Mouse (Mus musculus): ENCODE data around the gene Slc44a5. TPM values are rescaled to one million over a fixed set of nuclear protein-coding genes. Genes with fewer than 3 reads are reported as not detected.

The Slc44a5 gene
- polyA plus RNA-seq, 1 experiment from 2014 or later, result 0.18 TPM

DNA sequence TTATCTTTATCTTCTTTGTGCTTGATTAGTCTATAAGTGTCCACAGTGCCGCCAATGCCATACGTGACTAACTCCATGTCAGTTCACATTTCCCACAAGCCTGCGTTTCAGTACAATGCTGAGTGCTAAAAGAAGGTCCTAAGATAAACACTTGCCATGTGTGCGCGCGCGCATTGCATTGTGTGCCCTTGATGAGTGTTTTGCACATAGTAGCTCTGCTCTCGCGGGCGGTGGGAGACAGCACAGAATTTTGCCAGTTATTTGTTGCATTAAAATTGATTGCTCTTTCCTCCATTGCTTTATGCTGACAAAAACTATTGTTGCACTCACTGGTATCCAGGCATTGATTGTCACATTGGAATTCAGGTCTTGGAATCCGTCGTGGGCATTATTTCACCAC lies 108.5 kb downstream of the Slc44a5 start:
- H3K9ac ChIP-seq (ENCODE audit: low read depth, low read length), result no peak overlapping the region
- no peaks in the 10 kb centered on the region for H3K36me3 ChIP-seq (ENCODE audit: control insufficient read depth, insufficient read depth)
- no peaks in the 10 kb centered on the region for H3K9me3 ChIP-seq (replicated peaks; ENCODE audit: control insufficient read depth, low read length)
- H3K4me1 ChIP-seq (ENCODE audit: control insufficient read depth, low read depth, low read length), result 0 out of 2 replicates have a peak, but pooled peaks cover 2% of the 10 kb centered on the region
- WGBS (ENCODE audit: insufficient replicate concordance), result 78% methylated on average over 12 of the region's 12 CpGs
- H3K4me3 ChIP-seq (ENCODE audit: low read depth, low read length), result no peak overlapping the region
- ATAC-seq (ENCODE audit: low read depth), result no peak
- no peak overlapping the region for H3K4me2 ChIP-seq (ENCODE audit: low read depth, low read length)
- H3K27me3 ChIP-seq (ENCODE audit: control insufficient read depth, insufficient read depth, low read depth, low read length), result no peaks in the 10 kb centered on the region; the same call in 1 of the 2 replicates
- H3K27ac ChIP-seq (ENCODE audit: low read length), result no peak overlapping the region

DNA sequence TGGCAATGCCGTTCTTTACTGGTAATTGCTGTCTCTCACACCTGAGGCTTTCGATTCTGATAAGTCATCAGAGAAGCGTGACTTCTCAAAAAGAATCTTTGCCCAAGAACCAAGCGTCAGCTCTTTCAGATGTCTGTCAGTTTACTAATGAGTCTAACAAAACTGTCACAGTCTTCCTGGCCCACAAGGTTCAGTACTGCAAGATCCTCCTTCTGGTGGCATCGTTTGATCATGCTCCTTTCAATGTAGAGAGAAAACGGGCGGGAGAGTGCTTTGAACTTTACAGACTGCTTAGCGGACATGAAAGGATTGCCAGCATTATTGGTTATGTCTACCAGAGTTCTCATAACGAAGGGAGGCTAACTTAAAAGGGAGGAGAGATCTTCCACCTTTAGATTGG lies 109.0 kb downstream of the Slc44a5 start:
- 55% methylated on average over 9 of the region's 9 CpGs for WGBS (ENCODE audit: insufficient replicate concordance)
- Histone ChIP-seq H3K4me2 (ENCODE audit: low read depth, low read length) (no peak overlapping the region), H3K27me3 (ENCODE audit: control insufficient read depth, insufficient read depth, low read depth, low read length) (no peaks in the 10 kb centered on the region; the same call in 1 of the 2 replicates), H3K9me3 (replicated peaks; ENCODE audit: control insufficient read depth, low read length) (no peaks in the 10 kb centered on the region), H3K4me3 (ENCODE audit: low read depth, low read length) (no peak overlapping the region), H3K27ac (ENCODE audit: low read length) (no peak overlapping the region), H3K9ac (ENCODE audit: low read depth, low read length) (no peak overlapping the region), H3K36me3 (ENCODE audit: control insufficient read depth, insufficient read depth) (no peaks in the 10 kb centered on the region), H3K4me1 (ENCODE audit: control insufficient read depth, low read depth, low read length) (0 out of 2 replicates have a peak, but pooled peaks cover 2% of the 10 kb centered on the region)
- ATAC-seq (ENCODE audit: low read depth), result no peak

DNA sequence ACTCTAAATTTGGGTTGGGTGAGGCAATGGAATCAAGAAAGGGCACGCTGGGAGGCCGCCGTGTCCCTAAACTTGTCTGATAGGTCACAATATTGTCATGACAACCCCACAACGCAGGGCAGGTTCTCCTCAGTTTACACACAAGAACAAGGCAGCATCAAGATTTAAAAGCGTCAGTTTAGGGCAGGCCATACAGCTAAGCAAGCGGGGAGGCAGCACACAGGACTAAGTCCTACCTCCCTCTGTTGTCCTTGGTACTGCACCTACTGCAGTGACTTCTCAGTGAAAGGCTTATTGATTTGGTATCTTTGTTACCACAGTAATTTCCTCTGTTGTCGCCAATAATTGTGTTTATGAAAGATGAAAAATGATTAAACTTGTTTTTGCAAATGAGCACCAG lies 109.7 kb downstream of the Slc44a5 start:
- ATAC-seq (ENCODE audit: low read depth), result no peak
- no peak overlapping the region for H3K4me2 ChIP-seq (ENCODE audit: low read depth, low read length)
- 54% methylated on average over 7 of the region's 7 CpGs for WGBS (ENCODE audit: insufficient replicate concordance)
- no peak overlapping the region for H3K9ac ChIP-seq (ENCODE audit: low read depth, low read length)
- no peaks in the 10 kb centered on the region; the same call in 1 of the 2 replicates for H3K27me3 ChIP-seq (ENCODE audit: control insufficient read depth, insufficient read depth, low read depth, low read length)
- H3K4me1 ChIP-seq (ENCODE audit: control insufficient read depth, low read depth, low read length), result 0 out of 2 replicates have a peak, but pooled peaks cover 2% of the 10 kb centered on the region
- no peak overlapping the region for H3K27ac ChIP-seq (ENCODE audit: low read length)
- no peaks in the 10 kb centered on the region for H3K9me3 ChIP-seq (replicated peaks; ENCODE audit: control insufficient read depth, low read length)
- no peak overlapping the region for H3K4me3 ChIP-seq (ENCODE audit: low read depth, low read length)
- no peaks in the 10 kb centered on the region for H3K36me3 ChIP-seq (ENCODE audit: control insufficient read depth, insufficient read depth)

DNA sequence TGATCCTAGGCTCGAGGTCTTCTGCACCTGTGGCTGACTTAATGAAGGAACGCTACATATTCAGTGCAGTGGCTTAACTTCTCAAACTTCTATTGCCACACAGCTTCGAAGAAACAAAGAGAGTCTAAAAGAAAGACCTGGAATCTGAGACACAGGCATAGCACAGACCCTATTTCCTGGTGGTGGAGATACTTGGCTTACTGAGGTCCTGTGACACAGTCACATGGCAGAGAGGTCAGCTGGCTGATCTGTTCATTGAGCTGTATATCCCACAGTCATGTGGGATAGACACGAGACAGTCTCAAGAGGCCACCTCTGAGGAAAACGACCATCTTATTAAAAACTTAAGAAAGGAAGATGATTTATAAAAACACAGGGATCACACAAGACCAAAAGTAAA lies 116.8 kb downstream of the Slc44a5 start:
- H3K27ac ChIP-seq (ENCODE audit: low read length), result no peak overlapping the region
- WGBS (ENCODE audit: insufficient replicate concordance), result 71% methylated on average over 5 of the region's 5 CpGs
- no peak overlapping the region for H3K9ac ChIP-seq (ENCODE audit: low read depth, low read length)
- no peak overlapping the region for H3K4me3 ChIP-seq (ENCODE audit: low read depth, low read length)
- no peaks in the 10 kb centered on the region for H3K27me3 ChIP-seq (ENCODE audit: control insufficient read depth, insufficient read depth, low read depth, low read length)
- peaks cover 32% of the 10 kb centered on the region for H3K4me1 ChIP-seq (ENCODE audit: control insufficient read depth, low read depth, low read length)
- no peak for ATAC-seq (ENCODE audit: low read depth)
- no peak overlapping the region for H3K4me2 ChIP-seq (ENCODE audit: low read depth, low read length)
- H3K9me3 ChIP-seq (replicated peaks; ENCODE audit: control insufficient read depth, low read length), result no peaks in the 10 kb centered on the region
- no peaks in the 10 kb centered on the region for H3K36me3 ChIP-seq (ENCODE audit: control insufficient read depth, insufficient read depth)

DNA sequence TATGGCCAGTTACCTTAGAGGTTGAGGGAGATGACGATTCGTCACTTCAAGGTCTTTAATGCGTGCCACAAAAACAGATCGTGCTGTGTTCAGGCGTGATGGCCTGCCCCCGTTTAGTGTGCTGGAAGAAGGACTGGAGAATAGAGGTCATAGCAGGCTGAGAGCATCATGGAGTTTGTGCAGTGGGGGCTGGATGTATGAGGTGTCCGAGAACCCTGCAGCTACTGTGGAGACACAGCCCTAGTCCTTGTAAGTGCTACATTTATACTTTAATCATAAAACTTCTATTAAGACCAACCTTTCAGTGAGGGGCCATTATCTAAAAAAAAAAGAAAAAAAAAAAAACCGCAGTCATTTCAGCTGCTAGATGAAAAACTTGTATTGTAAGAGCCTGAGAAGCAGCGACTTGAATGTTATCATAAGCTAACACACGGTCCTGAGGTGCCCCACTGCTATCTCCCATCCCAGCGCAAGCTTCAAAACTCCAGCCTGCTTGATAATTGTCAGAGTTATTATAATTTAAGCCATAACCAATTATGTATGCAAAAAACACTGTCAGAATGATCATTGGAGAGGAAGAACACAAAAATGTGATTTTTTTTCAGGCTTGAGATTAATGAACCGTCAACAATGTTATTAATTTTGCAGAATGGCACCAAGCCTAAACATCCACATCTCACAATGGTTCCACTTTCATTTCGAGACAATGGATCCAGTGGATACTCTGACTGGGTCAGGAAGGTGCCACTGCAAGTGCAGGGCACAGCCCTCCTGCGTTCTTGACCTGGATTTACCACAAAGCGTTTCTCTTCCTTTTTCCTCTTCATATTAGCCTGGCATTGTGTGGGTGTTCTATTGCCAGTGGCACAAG lies 118.5 kb downstream of the Slc44a5 start:
- no peaks in the 10 kb centered on the region for H3K36me3 ChIP-seq (ENCODE audit: control insufficient read depth, insufficient read depth)
- ATAC-seq (ENCODE audit: low read depth), result peak; percentile 93
- H3K9me3 ChIP-seq (replicated peaks; ENCODE audit: control insufficient read depth, low read length), result no peaks in the 10 kb centered on the region
- H3K4me1 ChIP-seq (ENCODE audit: control insufficient read depth, low read depth, low read length), result peaks cover 32% of the 10 kb centered on the region
- WGBS (ENCODE audit: insufficient replicate concordance), result 30% methylated on average over 15 of the region's 15 CpGs
- H3K27me3 ChIP-seq (ENCODE audit: control insufficient read depth, insufficient read depth, low read depth, low read length), result no peaks in the 10 kb centered on the region
- peak overlapping the region; percentile 42 for H3K4me3 ChIP-seq (ENCODE audit: low read depth, low read length)
- peak overlapping the region; percentile 50 for H3K9ac ChIP-seq (ENCODE audit: low read depth, low read length)
- H3K4me2 ChIP-seq (ENCODE audit: low read depth, low read length), result peak overlapping the region; percentile 81
- peak overlapping the region; percentile 85 for H3K27ac ChIP-seq (ENCODE audit: low read length)

DNA sequence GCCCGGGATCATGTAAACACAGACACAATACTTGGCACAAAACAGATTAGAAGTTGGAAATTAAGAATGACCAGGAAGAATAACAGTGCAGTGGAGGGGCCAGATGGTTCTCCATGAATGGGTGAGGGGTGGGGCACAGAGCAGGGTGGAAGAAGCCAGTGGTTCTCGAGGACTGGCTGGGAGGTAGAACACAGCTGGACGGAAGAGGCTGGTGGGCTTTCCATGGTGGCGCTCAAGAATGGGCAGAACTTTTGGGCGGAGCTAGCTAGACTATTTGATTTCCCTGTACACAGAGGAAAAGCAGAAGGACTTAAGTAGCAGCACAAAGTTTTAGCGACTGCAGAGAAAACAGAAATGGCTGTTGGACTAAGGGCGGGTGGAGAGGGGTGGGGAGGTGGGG lies 119.2 kb downstream of the Slc44a5 start:
- peak; percentile 20 for ATAC-seq (ENCODE audit: low read depth)
- H3K4me1 ChIP-seq (ENCODE audit: control insufficient read depth, low read depth, low read length), result peaks cover 32% of the 10 kb centered on the region
- peak overlapping the region; percentile 85 for H3K27ac ChIP-seq (ENCODE audit: low read length)
- peak overlapping the region; percentile 42 for H3K4me3 ChIP-seq (ENCODE audit: low read depth, low read length)
- 21% methylated on average over 7 of the region's 7 CpGs for WGBS (ENCODE audit: insufficient replicate concordance)
- no peaks in the 10 kb centered on the region for H3K9me3 ChIP-seq (replicated peaks; ENCODE audit: control insufficient read depth, low read length)
- 0 out of 2 replicates have a peak overlapping the region, but pooled peaks have one; percentile 50 for H3K9ac ChIP-seq (ENCODE audit: low read depth, low read length)
- H3K4me2 ChIP-seq (ENCODE audit: low read depth, low read length), result peak overlapping the region; percentile 81
- no peaks in the 10 kb centered on the region for H3K36me3 ChIP-seq (ENCODE audit: control insufficient read depth, insufficient read depth)
- no peaks in the 10 kb centered on the region for H3K27me3 ChIP-seq (ENCODE audit: control insufficient read depth, insufficient read depth, low read depth, low read length)

DNA sequence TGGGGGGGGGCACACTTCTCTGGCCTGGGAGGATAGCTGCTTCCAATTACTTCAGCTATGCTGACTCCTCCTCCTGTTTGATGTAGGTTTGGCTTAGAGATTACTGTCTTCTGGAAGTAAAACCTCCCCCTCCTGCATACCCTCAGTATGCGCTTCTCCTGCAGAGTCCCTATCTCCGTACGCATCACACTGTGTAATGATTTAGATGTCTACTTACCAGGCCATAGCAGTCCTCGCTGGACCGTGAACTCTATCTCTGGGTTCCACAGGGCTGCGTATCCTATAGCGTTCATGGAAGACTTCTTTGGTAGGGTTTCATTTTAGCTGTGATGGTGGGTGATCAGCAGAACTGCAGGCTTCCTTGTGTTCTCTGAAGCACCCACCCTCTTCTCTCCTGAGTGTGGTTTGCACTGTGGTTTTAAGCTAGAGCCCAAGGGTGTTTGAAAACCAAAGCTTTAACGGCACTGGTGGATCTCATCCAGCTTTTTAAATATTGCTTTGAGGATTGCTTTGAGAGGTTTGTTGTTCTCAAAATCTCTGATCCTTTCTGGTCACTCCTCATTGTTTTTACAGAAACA lies 120.6 kb downstream of the Slc44a5 start:
- 30% methylated on average over 8 of the region's 8 CpGs for WGBS (ENCODE audit: insufficient replicate concordance)
- no peak overlapping the region for H3K27ac ChIP-seq (ENCODE audit: low read length)
- no peak overlapping the region for H3K4me2 ChIP-seq (ENCODE audit: low read depth, low read length)

DNA sequence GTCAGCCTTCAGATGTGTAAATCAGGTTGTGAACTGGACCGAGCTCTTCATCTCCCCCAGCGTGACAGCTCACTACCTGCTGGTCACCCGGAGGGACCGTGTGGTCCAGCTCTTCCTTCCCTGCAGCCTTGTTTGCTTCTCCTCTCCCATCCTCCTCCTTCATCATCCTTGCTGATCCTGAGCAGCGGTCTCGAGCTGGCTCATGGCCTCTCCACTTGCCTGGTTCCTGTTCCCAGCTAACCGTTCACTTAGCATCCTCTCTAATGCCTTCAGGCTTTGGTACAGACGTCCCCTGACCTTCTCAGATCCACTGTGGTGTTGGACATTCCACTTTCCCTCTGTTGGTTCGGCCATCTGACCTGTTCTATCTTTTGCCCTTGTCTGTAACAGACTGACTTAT lies 128.4 kb downstream of the Slc44a5 start:
- Histone ChIP-seq H3K4me2 (ENCODE audit: low read depth, low read length) (no peak overlapping the region), H3K9me3 (replicated peaks; ENCODE audit: control insufficient read depth, low read length) (no peaks in the 10 kb centered on the region), H3K27me3 (ENCODE audit: control insufficient read depth, insufficient read depth, low read depth, low read length) (no peaks in the 10 kb centered on the region), H3K4me3 (ENCODE audit: low read depth, low read length) (no peak overlapping the region), H3K4me1 (ENCODE audit: control insufficient read depth, low read depth, low read length) (no peaks in the 10 kb centered on the region), H3K9ac (ENCODE audit: low read depth, low read length) (no peak overlapping the region), H3K36me3 (ENCODE audit: control insufficient read depth, insufficient read depth) (no peaks in the 10 kb centered on the region), H3K27ac (ENCODE audit: low read length) (no peak overlapping the region)
- ATAC-seq (ENCODE audit: low read depth), result no peak
- WGBS (ENCODE audit: insufficient replicate concordance), result 62% methylated on average over 9 of the region's 9 CpGs

More for the DNA sequence above, 120.6 kb downstream of the Slc44a5 start:
- H3K4me1 ChIP-seq (ENCODE audit: control insufficient read depth, low read depth, low read length), result peaks cover 32% of the 10 kb centered on the region
- H3K9me3 ChIP-seq (replicated peaks; ENCODE audit: control insufficient read depth, low read length), result no peaks in the 10 kb centered on the region
- no peak overlapping the region for H3K4me3 ChIP-seq (ENCODE audit: low read depth, low read length)
- ATAC-seq (ENCODE audit: low read depth), result no peak
- no peaks in the 10 kb centered on the region for H3K36me3 ChIP-seq (ENCODE audit: control insufficient read depth, insufficient read depth)
- no peaks in the 10 kb centered on the region for H3K27me3 ChIP-seq (ENCODE audit: control insufficient read depth, insufficient read depth, low read depth, low read length)
- no peak overlapping the region for H3K9ac ChIP-seq (ENCODE audit: low read depth, low read length)

DNA sequence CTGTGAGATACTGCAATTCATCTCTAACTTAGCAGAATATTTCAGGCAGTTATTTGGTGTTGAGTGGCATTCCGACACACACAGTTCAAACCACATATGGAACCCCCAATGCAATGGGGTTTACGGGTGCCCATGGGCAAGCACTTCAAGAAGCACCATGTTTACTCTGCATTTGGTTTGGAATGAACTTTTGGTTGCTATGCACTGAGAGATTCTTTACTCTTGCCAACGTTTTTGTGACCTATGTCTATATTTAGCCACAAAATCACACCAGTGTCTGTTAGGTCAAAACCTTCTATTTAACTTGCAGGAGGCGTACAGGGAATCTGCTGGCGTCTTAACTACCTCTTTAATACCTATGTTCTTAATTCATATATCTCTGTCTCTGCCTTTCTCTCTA lies 137.3 kb downstream of the Slc44a5 start:
- Histone ChIP-seq H3K9ac (ENCODE audit: low read depth, low read length) (no peak overlapping the region), H3K9me3 (replicated peaks; ENCODE audit: control insufficient read depth, low read length) (no peaks in the 10 kb centered on the region), H3K27ac (ENCODE audit: low read length) (no peak overlapping the region), H3K4me2 (ENCODE audit: low read depth, low read length) (no peak overlapping the region), H3K36me3 (ENCODE audit: control insufficient read depth, insufficient read depth) (no peaks in the 10 kb centered on the region), H3K4me3 (ENCODE audit: low read depth, low read length) (no peak overlapping the region), H3K4me1 (ENCODE audit: control insufficient read depth, low read depth, low read length) (no peaks in the 10 kb centered on the region), H3K27me3 (ENCODE audit: control insufficient read depth, insufficient read depth, low read depth, low read length) (no peaks in the 10 kb centered on the region)
- no peak for ATAC-seq (ENCODE audit: low read depth)
- WGBS (ENCODE audit: insufficient replicate concordance), result 52% methylated on average over 5 of the region's 5 CpGs
